Mouse (Mus musculus): ENCODE measurements around the gene Foxa1.

Gene Foxa1

DNA sequence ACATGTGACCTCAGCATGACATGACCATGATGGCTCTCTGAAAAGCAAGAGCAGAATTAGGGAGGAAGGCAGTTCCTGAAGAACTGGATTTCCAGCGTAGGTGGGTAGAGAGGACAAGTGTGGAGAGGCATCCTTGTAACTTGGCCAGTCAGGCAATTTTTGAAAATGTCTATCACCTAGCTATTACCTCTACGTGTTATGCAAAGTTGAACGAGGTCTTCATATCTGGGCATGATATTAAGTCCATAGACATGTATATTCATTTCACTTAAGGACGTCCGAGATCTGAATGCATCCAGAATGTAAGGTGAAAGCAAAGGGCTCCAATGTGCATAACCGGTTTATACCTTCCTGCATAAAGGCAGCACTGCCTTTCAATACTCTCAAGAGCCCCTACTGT is 5.6 kb downstream of the Foxa1 start:
- no peak for DNase-seq (ENCODE audit: low spot score in 2 of 2)

GRCm38 (mm10) chr12:57539551-57539985 is 7.1 kb downstream of the Foxa1 start:
- no peak for DNase-seq (ENCODE audit: low spot score in 2 of 2)

DNA sequence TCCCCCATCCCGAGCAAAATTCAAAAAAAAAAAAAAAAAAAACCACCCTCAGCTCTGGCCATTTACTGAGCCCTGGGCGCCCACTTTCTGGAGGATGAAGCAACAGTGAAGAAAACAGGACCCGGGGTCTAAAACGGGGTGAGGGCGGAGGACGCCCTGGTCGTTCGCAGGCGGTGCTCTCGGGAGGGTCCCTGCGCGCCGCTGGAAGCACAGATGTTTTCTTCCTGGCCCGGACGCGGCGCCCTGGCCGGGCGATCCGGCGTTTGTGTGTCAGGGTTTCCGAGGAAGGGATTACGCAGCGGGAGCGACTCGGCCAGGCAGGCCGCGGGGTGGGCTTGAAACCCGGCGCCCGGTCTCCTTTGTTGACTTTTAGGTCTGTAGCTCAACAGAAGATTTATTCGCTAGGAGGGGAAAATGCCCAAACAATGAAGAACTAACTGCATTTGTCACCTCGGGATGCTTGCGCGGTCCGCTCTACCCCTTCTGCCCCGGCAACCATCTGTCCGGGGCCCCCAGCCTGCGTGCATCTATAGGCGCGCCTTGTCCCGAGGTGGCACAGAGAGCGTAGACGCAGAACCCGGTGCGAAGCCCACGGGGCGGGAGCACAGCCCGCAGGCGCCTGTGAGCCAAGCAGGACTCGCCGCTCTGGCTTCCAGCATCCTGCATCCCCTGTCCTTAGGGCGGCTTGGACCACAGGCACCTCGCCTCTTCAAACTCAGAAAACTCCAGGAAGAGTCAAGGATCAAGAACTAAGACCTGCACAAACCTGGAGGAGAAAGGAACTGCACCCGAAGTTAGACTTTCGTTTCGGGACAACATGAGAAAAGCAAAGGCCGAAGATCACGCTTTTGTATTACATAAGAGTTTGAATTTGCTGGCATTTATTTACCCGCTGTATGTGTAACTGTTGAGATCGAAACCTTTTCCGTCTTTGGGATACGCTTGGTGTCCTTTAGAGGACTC is 7.8 kb downstream of the Foxa1 start:
- peak in 1 of 2 experiments; percentile 19 for DNase-seq (ENCODE audit: low spot score in 2 of 2)

DNA sequence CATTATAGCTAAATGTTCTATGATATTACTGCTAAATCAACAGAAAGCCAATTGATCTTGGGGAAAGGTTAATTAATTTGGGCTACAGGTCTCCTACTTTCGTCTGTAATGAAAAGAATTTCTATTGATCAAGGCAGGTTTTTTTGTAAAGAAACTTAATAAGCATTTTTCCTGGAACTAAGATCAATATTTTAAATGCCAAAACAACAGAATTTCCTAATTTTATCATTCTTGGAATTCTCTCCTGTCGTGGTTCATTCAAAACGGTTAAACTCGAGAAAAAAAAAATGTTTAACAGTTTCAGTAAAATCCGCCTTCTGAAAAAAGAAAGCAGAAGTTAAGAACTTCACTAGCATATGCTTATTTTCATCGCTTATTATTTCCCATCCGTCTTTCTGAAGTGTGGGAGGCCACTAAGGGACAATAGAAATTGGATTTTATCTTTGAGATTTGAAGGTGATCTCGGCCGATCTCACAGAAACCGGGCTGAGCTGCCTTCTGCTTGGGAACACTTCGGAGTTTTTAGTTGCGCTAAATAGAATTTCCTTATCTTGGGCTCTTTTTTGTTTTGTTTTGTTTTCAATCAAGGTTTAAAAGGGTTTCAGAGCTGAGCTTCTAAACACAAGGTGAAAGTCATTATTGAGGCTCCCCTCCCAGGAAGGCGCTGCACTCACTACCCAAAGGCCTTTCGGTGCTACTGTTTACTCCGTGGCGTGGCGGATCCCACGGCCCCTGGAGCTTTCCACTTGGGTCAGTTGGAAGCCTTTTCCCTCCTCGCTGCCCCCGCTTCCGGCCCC is 8.7 kb downstream of the Foxa1 start:
- DNase-seq (ENCODE audit: low spot score in 2 of 2), result no peak

DNA sequence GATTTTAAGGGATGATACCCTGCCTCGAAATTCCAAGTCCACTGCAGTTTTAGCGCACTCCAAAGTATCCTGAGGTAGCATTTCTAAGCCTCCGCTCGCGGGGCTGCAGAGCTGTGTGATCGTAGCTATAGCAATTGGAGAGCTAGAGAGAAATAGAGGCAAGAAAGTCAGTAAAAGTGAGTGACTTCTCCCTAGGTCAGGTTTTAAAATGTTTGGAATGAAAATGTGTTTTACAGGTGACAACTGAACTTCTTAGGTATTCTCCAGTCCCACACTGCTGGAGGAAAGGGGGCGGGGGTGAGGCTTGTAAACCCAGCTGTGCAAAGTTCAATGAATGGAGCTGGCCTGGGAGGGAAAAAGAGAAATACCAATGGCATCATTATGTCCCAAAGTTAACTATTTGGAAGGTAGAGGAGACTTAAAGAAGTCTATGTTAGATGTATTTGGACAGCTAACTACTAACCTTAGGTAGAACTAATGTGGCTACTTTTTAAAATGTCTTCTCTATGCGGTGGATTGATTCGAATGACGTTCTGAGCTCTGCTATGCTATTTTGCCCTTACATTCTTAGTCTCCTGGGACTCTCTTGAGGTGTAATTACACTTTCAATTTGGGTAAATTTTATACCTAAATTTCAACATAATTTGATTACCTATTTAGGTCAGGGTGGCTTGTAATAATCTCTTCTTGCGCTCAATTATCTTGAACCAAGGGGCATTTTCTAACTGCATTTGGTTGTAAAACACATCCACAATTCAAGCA is 9.6 kb downstream of the Foxa1 start:
- DNase-seq (ENCODE audit: low spot score in 2 of 2), result no peak

GRCm38 (mm10) chr12:57536056-57536908 is 10.4 kb downstream of the Foxa1 start:
- DNase-seq (ENCODE audit: low spot score in 2 of 2), result no peak

DNA sequence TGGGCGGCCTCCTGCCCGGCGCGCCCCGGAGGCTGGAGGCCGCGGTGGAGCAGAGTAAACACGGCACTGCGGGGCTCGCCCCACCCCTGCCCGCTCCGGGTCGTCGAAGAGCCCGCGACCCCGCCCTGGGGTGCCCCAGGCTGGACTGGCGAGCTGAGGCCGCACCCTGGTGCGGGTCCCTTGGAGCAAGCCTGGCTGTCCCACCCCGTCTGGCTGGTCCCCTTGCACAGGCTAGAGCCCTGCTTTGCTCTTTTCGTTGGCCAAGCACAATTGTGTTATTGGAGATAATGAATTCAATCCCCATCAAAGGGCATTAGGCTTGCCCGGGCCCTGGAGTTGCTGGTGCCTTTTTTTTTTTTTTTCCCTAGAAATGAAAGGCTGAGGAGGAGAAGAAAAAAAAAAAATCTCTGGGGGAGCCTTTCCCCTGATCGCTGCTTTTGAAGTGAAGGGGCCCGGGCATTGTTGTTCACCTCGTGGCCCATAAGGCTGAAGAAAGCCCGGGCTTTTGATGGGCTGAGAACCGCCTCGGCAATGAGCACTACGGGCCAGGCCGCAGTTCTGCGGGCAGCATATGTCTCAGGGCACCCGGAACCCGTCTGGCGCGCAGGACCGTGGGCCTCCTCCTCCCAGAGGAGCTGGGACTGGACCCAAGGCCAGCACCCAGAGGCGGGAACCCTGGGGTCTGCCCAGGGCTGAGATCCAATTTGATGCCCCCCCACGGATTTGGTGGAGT is 11.7 kb downstream of the Foxa1 start:
- DNase-seq (ENCODE audit: low spot score in 2 of 2), result no peak

DNA sequence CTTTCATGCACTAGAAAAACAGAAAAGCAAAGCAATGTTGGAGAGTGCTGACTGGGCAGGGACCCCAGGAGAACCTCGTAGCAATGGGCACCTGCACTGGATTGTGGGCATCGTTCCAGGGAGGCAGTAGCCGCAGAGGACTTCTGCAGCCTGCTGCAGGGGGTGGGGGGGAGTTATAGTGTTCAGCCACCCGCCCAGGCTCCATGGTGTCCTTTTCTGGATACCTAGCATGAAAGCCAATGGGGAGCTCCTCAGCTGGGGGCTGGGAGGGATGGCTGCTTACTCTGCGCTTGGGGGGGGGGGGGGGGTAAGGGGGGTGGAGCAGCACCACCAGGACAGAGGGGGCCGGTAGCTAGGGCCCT is 12.2 kb downstream of the Foxa1 start:
- no peak for DNase-seq (ENCODE audit: low spot score in 2 of 2)

GRCm38 (mm10) chr12:57530474-57530873 is 16.2 kb downstream of the Foxa1 start:
- DNase-seq (ENCODE audit: low spot score in 2 of 2), result no peak

DNA sequence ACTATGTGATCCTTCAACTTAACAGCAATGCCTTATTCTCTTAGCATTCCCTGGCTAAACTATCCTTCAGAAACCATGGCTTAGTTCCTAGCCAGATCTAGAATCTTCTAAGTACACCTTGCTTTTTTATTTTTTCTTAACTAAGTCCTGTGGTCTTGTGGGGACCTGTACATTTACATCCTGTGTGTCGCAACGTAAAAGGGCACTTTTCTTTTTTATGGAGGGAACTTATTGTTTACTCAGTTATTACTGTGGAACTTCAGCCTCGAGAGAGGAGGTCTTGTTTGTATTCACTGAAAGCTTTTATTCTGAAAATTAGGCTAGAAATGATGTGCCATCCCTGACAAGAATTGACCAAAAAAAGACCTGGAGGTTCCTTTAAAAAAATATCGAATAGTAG is 18.4 kb downstream of the Foxa1 start:
- no peak for DNase-seq (ENCODE audit: low spot score in 2 of 2)

- DNase-seq (ENCODE audit: low spot score in 2 of 2), result no peak
Measured at GRCm38 (mm10) chr12:57515702-57516377, 30.9 kb downstream of the Foxa1 start.

DNA sequence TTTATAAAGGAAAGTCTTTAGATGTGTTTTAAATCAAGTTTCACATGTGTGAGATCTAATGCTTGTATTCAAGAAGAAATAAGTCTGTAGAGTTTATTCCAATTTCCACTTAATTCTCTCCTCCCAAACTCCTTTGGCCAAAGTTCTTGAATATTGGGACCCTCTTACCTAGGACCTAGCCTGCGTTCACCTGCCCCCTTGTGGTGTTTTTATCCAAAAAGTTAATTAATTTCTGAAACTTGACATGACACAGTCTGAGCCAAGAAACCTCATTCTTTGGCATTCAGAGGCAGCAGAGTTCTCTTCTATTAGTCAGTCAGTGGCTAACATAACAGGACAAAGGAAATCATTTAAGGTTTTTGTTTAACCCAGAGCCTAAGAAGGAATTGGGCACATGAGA is 32.2 kb downstream of the Foxa1 start:
- no peak for DNase-seq (ENCODE audit: low spot score in 2 of 2)

DNA sequence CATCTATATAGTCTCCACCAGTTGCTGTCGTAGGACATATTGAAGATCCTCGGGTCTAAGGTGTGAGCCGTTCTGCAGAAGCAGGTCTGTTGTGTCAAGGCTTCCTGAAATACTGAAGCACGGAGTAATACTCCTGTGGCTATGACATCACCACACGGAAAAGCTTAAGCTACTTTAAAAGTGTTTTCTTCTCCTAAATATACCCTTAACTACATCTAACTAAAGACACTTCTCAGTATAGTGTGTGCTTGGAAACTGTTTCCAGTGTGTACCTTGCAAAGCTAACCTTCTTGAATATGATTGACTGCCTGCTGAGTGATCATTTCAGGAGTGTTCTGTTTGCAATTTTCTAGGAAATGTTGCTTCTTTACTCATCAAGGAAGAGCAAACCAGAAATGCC is 35.2 kb downstream of the Foxa1 start:
- no peak for DNase-seq (ENCODE audit: low spot score in 2 of 2)

DNA sequence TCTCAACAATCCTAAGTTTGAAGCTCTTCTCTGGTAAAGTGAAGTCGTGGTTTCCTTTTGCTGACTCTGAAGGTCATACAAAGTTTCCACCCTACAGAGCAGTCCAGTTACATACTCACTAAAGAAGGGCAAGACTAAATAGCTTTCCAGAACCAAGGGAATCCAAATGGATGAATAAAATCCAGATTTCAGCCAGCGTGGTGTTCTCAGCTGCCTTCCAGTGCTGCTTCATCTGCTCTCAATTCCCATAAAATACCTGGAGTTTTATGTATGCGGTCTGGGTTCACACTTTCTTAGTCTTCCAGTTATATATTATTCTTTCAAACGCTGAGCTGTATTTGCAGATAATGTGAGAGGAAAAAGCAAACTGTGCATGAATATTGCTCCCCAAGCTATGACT is 35.6 kb downstream of the Foxa1 start:
- no peak for DNase-seq (ENCODE audit: low spot score in 2 of 2)

DNA sequence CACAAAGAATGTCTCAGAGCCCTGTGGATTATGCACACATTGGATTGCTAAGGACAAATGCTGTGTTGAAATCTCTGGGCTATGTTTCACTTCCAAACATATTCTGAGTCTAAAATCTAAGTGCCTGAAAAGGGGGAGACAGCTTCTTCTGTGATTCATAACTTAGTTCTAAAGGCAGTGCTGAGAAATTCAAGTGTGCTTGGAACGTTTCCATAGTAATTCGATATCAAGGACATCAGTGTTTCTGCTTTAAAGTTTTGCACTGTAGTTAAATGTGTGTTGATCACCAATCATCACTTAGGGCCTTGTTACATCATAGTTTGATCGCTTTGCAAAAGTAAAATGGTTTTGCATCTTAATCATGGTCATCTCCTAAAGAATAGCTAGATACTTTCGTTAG is 37.0 kb downstream of the Foxa1 start:
- no peak for DNase-seq (ENCODE audit: low spot score in 2 of 2)

GRCm38 (mm10) chr12:57508938-57509337 is 37.8 kb downstream of the Foxa1 start:
- no peak for DNase-seq (ENCODE audit: low spot score in 2 of 2)

DNA sequence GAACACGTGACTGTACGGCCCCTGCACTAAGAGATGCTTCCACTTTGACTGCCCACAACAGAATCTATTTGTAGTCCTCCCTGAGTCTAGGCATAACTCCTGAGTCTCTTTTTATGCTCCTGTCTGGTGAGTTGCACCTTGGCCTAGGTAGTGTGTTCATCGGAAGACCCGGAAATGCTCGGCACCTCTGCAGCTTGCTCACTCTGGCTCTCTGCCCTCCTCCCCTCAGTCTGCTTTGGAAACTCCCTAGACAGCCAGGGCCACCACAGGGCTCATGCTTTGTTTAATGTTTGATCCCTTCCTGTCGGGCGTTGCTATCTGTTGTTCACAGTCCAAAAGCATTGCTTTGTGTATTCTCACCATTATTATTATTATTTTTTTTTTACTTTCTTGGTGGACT is 41.4 kb downstream of the Foxa1 start:
- no peak for DNase-seq (ENCODE audit: low spot score in 2 of 2)

DNA sequence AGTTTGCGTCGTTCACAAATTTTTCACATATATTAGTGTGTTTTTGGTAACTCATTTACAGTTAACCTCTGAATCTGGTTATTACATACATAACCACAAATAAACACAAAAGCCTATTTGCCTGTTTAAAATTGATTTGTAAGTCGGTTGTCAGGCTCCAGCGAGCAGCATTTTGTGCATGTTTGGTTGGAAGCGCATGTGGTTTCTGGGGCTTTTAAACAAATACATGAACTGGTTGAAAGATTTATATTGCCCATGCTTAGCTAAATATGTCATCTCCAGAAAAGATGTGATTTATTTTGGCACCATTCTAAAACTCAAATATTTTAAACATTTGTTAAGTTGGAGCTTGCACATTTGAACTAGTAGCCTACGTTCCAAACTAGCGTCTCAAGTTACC is 46.5 kb downstream of the Foxa1 start:
- no peak for DNase-seq (ENCODE audit: low spot score in 2 of 2)

DNA sequence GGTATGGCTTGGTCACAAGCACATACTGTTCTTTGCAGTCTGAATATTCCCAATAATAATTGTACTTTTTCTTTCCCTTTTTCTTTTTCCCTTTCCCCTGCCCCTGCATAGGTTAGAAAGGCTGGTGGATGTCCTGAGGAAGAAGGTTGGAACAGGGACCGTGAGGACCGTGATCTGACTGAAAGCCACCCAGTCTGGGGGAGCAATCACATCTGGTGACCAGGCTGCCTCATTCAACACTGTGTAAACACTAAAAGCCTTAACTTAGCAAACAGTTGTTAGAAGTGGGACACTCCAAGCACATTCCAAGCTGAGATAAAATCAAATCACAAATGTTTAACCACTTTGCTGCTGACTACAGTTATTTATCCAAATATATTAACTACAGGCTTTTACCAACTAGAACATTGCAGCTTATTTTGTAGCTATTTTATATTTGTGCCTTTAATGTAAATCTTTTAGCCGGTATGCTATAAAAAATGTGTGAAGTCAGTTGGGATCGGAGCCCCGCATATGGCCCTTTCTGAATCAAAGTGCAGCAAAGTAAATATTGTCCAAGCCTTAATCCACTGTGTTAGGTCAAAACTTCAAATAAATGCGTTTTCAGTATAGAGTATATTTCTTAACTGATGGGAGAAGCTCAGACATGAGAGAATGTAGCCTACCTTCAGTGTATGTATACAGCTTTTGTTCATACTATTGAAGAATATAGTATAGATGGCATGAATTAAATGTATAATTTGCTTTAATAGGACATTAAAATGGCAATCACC is 50.2 kb downstream of the Foxa1 start:
- no peak for DNase-seq (ENCODE audit: low spot score in 2 of 2)
